Mouse (Mus musculus) neutrophil, adult 59 days (primary cell): Measurements from ENCODE around the gene Ankrd60. TPM values are rescaled to one million over a fixed set of nuclear protein-coding genes. Genes with fewer than 3 reads are reported as not detected.

ENCODE experiments used
- total RNA-seq, 2 experiments: library from RNA; stranded (reverse); gene quantifications; 1 replicate in 1 of 2; 2 replicates in 1 of 2; pipeline ENCODE4 v1.2.4; 2023

Ankrd60 gene
- total RNA-seq: not detected

GRCm38 (mm10) chr2:173577669-173578557 lies at the start of gene Ankrd60:
Ankrd60 (minus strand) TSS chr2:173578365.

GRCm38 (mm10) chr2:173522376-173522775 lies 55.8 kb downstream of the Ankrd60 start, which contains the start of gene 1700021F07Rik:
1700021F07Rik (plus strand) TSS chr2:173522586.

Other genes starting within 250 kb of the Ankrd60 start
- not detected for gene 1700021F07Rik, start 55.8 kb downstream of the Ankrd60 start, total RNA-seq
- gene Rab22a, start 81.4 kb upstream of the Ankrd60 start, total RNA-seq: 10 to 100 TPM; 18.3 to 18.5 TPM
- not detected for gene 1700010B08Rik, start 141.1 kb upstream of the Ankrd60 start, total RNA-seq
- 10 to 100 TPM; 40.7 to 42.6 TPM for gene Vapb, start 159.1 kb upstream of the Ankrd60 start, total RNA-seq